Mouse (Mus musculus) ES-Bruce4 (cell line): Measurements from ENCODE around the gene Spred3. TPM values are rescaled to one million over a fixed set of nuclear protein-coding genes. Genes with fewer than 3 reads are reported as not detected.
A peak's percentile ranks its signal among the peaks of the same experiment; 100 is the strongest.

Source experiments
- H3K27ac ChIP-seq: 2 replicates; pipeline ENCODE4 v1.5.1; 2012; ENCODE audit warnings: low read length, inconsistent platforms; ENCODE audit not compliant: insufficient read depth
- H3K27me3 ChIP-seq: 2 replicates; pipeline ENCODE4 v1.6.1; 2012; ENCODE audit warnings: mild to moderate bottlenecking, low read length, inconsistent platforms; ENCODE audit not compliant: control insufficient read depth, poor library complexity, insufficient read depth, severe bottlenecking
- H3K36me3 ChIP-seq: 2 replicates; pipeline ENCODE4 v1.6.1; 2012; ENCODE audit warnings: inconsistent platforms, mild to moderate bottlenecking, low read length, moderate library complexity; ENCODE audit not compliant: control insufficient read depth, poor library complexity, insufficient read depth, severe bottlenecking
- H3K4me1 ChIP-seq: one replicate; pipeline ENCODE4 v1.8.1; 2011; ENCODE audit warnings: low read length; ENCODE audit not compliant: control insufficient read depth, insufficient read depth
- H3K4me3 ChIP-seq: 2 replicates; pipeline ENCODE4 v1.5.1; 2011; ENCODE audit warnings: low read depth, mild to moderate bottlenecking, low read length
- H3K9ac ChIP-seq: 2 replicates; pipeline ENCODE4 v1.6.1; 2012; ENCODE audit warnings: low read depth, mild to moderate bottlenecking, inconsistent platforms; ENCODE audit not compliant: poor library complexity, severe bottlenecking
- H3K9me3 ChIP-seq: replicated peaks from 2 replicates; pipeline ENCODE4 v1.6.1; 2012; ENCODE audit warnings: mild to moderate bottlenecking, low read length, inconsistent platforms; ENCODE audit not compliant: control insufficient read depth, poor library complexity, insufficient read depth, severe bottlenecking
- CTCF ChIP-seq: IDR thresholded peaks from one replicate; pipeline ENCODE4 v1.8.1; 2011; ENCODE audit warnings: low read depth, low read length
- EP300 ChIP-seq: IDR thresholded peaks from 2 replicates; pipeline ENCODE4 v1.6.1; 2011; ENCODE audit warnings: low read depth, low read length; ENCODE audit not compliant: insufficient read depth
- POLR2A ChIP-seq: IDR thresholded peaks from one replicate; pipeline ENCODE4 v1.8.1; 2011; ENCODE audit warnings: low read length; ENCODE audit not compliant: insufficient read depth
- polyA plus RNA-seq: library from polyadenylated mRNA; stranded (reverse); fragments of >200 nt; gene quantifications from 2 replicates; pipeline ENCODE4 v1.2.4, GENCODE M21; 2011; ENCODE audit warnings: low read depth; ENCODE audit not compliant: missing spikeins, insufficient read depth, insufficient read length

Gene Spred3
- polyA plus RNA-seq, 1 experiment: 12.1 TPM

GRCm38 (mm10) chr7:29123531-29124358 is 46.5 kb downstream of the Spred3 start:
- Histone ChIP-seq H3K9me3 (no peaks in the 10 kb centered on the region), H3K4me1 (peaks cover 8% of the 10 kb centered on the region), H3K9ac (peak overlapping the region; percentile 61), H3K27ac (no peak overlapping the region), H3K4me3 (peak overlapping the region; percentile 79), H3K36me3 (no peaks in the 10 kb centered on the region), H3K27me3 (no peaks in the 10 kb centered on the region)
- TF ChIP-seq CTCF: no peak
- TF ChIP-seq POLR2A: no peak
- no peak for TF ChIP-seq EP300

- no peaks in the 10 kb centered on the region for H3K36me3 ChIP-seq
- H3K27me3 ChIP-seq: no peaks in the 10 kb centered on the region
- no peak overlapping the region for H3K4me3 ChIP-seq
- H3K4me1 ChIP-seq: peaks cover 10% of the 10 kb centered on the region
- no peak for TF ChIP-seq CTCF
- TF ChIP-seq POLR2A: no peak
- no peak for TF ChIP-seq EP300
- no peak overlapping the region for H3K27ac ChIP-seq
- no peaks in the 10 kb centered on the region for H3K9me3 ChIP-seq
- H3K9ac ChIP-seq: no peak overlapping the region
Observed at GRCm38 (mm10) chr7:29122821-29123220, 47.4 kb downstream of the Spred3 start.

DNA sequence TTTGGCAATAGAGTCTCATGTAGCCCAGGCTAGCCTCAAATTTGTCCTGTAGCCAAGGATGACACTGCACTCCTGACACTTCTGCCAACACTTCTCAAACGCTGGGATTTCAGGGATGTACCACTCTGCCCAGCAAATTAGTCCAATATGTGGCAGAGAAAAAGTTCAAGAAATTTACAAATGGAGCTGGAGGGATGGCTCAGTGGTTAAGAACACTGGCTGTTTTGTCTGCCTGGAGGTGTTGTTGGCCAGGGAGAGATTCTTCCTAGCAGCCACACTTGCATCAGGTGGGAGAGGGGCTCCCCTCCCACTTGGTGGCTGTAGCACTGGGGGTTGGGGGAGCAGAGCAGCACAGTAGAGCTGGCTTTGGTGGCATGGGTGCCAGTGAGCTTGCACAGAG is 50.7 kb downstream of the Spred3 start:
- no peaks in the 10 kb centered on the region for H3K27me3 ChIP-seq
- H3K4me3 ChIP-seq: no peak overlapping the region
- no peak overlapping the region for H3K27ac ChIP-seq
- H3K9ac ChIP-seq: no peak overlapping the region
- TF ChIP-seq POLR2A (no peak), EP300 (no peak), CTCF (no peak)
- no peaks in the 10 kb centered on the region for H3K36me3 ChIP-seq
- H3K4me1 ChIP-seq: peaks cover 6% of the 10 kb centered on the region
- H3K9me3 ChIP-seq: no peaks in the 10 kb centered on the region

GRCm38 (mm10) chr7:29118142-29118851 is 51.9 kb downstream of the Spred3 start:
- no peak for TF ChIP-seq EP300
- TF ChIP-seq POLR2A: no peak
- no peak for TF ChIP-seq CTCF
- Histone ChIP-seq H3K9ac (no peak overlapping the region), H3K4me1 (peaks cover 2% of the 10 kb centered on the region), H3K27me3 (no peaks in the 10 kb centered on the region), H3K9me3 (no peaks in the 10 kb centered on the region), H3K27ac (no peak overlapping the region), H3K4me3 (peak overlapping the region; percentile 22), H3K36me3 (no peaks in the 10 kb centered on the region)

GRCm38 (mm10) chr7:29108992-29109955 is 60.9 kb downstream of the Spred3 start:
- Histone ChIP-seq H3K4me1 (no peaks in the 10 kb centered on the region), H3K27ac (no peak overlapping the region), H3K27me3 (no peaks in the 10 kb centered on the region), H3K9me3 (no peaks in the 10 kb centered on the region), H3K9ac (no peak overlapping the region; the same call in 1 of the 2 replicates), H3K4me3 (peak overlapping the region; percentile 1), H3K36me3 (no peaks in the 10 kb centered on the region)
- TF ChIP-seq POLR2A: no peak
- TF ChIP-seq CTCF: no peak
- TF ChIP-seq EP300: peak; percentile 27; the same call in 1 of the 2 replicates

Other genes with a start within 250 kb of the Spred3 start
- gene Actn4, start 208.1 kb downstream of the Spred3 start, polyA plus RNA-seq: 318 and 324 TPM in 2 replicates
- gene Eif3k, start 188.5 kb downstream of the Spred3 start, polyA plus RNA-seq: 409 and 413 TPM in 2 replicates
- gene Map4k1, start 188.4 kb downstream of the Spred3 start, polyA plus RNA-seq: 33.2 and 36.3 TPM in 2 replicates
- gene Ryr1, start 45.2 kb downstream of the Spred3 start, polyA plus RNA-seq: 8.4 and 10.3 TPM in 2 replicates
- 23.0 and 31.5 TPM in 2 replicates for gene Rasgrp4, start 35.6 kb downstream of the Spred3 start, polyA plus RNA-seq
- gene Fam98c, start 14.2 kb downstream of the Spred3 start, polyA plus RNA-seq: 12.6 and 13.3 TPM in 2 replicates
- not detected in 2 replicates for gene Ggn, start 201 bp downstream of the Spred3 start, polyA plus RNA-seq
- gene Psmd8, start 10.3 kb upstream of the Spred3 start, polyA plus RNA-seq: 223 and 242 TPM in 2 replicates
- 27.3 and 31.3 TPM in 2 replicates for gene Catsperg1, start 43.6 kb upstream of the Spred3 start, polyA plus RNA-seq
- 7.0 and 7.1 TPM in 2 replicates for gene Kcnk6, start 62.1 kb upstream of the Spred3 start, polyA plus RNA-seq
- gene Yif1b, start 67.9 kb upstream of the Spred3 start, polyA plus RNA-seq: 50.9 and 55.2 TPM in 2 replicates
- gene 2200002D01Rik, start 78.1 kb upstream of the Spred3 start, polyA plus RNA-seq: 33.6 and 34.1 TPM in 2 replicates
- gene Spint2, start 111.5 kb upstream of the Spred3 start, polyA plus RNA-seq: 264 and 288 TPM in 2 replicates
- 22.1 and 29.1 TPM in 2 replicates for gene Ppp1r14a, start 118.9 kb upstream of the Spred3 start, polyA plus RNA-seq
- gene Dpf1, start 133.5 kb upstream of the Spred3 start, polyA plus RNA-seq: 5.9 and 6.1 TPM in 2 replicates